Mouse (Mus musculus) MEL (cell line): ENCODE measurements at regions not wholly inside any gene's neighbourhood (a gene's known extent, or its start where the extent isn't known, plus 50 kb on each side); places are given as distances from the start of the nearest gene placed in this dataset.

Experiments used
- DNase-seq: peaks from one replicate; pipeline ENCODE4 v3.0.0; 2011; ENCODE audit warnings: low read depth, low spot score
- H3K27ac ChIP-seq: 2 replicates; pipeline ENCODE4 v1.5.1; 2012; ENCODE audit warnings: low read depth, mild to moderate bottlenecking, control low read depth, low read length, moderate library complexity; ENCODE audit not compliant: control insufficient read depth
- H3K27me3 ChIP-seq, 2 experiments: fragments of 150-350 bp in 1 of 2; sonication (generic) in 1 of 2; 2 replicates each; pipeline ENCODE4 v1.6.1; 2012; ENCODE audit warnings: low read length in 2 of 2, mild to moderate bottlenecking in 2 of 2, improper control_type of control experiment in 1 of 2, moderate library complexity in 1 of 2; ENCODE audit not compliant: insufficient read depth in 2 of 2, control insufficient read depth in 1 of 2
- H3K36me3 ChIP-seq, 2 experiments: 2 replicates each; pipeline ENCODE4 v1.6.1; 2012 to 2014; ENCODE audit warnings: low read length in 2 of 2, improper control_type of control experiment in 1 of 2, inconsistent platforms in 1 of 2, mild to moderate bottlenecking in 1 of 2; ENCODE audit not compliant: insufficient read depth in 2 of 2, control insufficient read depth in 1 of 2
- H3K4me1 ChIP-seq, 2 experiments: fragments of 150-350 bp in 1 of 2; sonication (generic) in 1 of 2; 2 replicates each; pipeline ENCODE4 v1.6.1; 2012; ENCODE audit warnings: low read length in 2 of 2, improper control_type of control experiment in 1 of 2, mild to moderate bottlenecking in 1 of 2; ENCODE audit not compliant: insufficient read depth in 2 of 2, control insufficient read depth in 1 of 2
- H3K4me3 ChIP-seq, 2 experiments: fragments of 150-350 bp in 1 of 2; sonication (generic) in 1 of 2; 2 replicates each; pipeline ENCODE4 v1.5.1; 2012; ENCODE audit warnings: low read depth in 2 of 2, low read length in 2 of 2, mild to moderate bottlenecking in 2 of 2, moderate library complexity in 2 of 2, control low read depth in 1 of 2, improper control_type of control experiment in 1 of 2; ENCODE audit not compliant: control insufficient read depth in 1 of 2, insufficient read depth in 1 of 2
- H3K79me2 ChIP-seq: 2 replicates; pipeline ENCODE4 v1.6.1; 2012; ENCODE audit warnings: mild to moderate bottlenecking, low read length, moderate library complexity; ENCODE audit not compliant: control insufficient read depth, poor library complexity, insufficient read depth
- H3K9ac ChIP-seq: 2 replicates; pipeline ENCODE4 v1.6.1; 2012; ENCODE audit warnings: low read depth, mild to moderate bottlenecking, control low read depth, low read length, moderate library complexity; ENCODE audit not compliant: control insufficient read depth, poor library complexity, severe bottlenecking
- H3K9me3 ChIP-seq: fragments of 150-350 bp; sonication (generic); replicated peaks from 2 replicates; pipeline ENCODE4 v1.6.1; 2012; ENCODE audit warnings: mild to moderate bottlenecking, low read length, improper control_type of control experiment, moderate library complexity; ENCODE audit not compliant: insufficient read depth
- BHLHE40 ChIP-seq: IDR thresholded peaks from 2 replicates; pipeline ENCODE4 v1.6.1; 2012; ENCODE audit warnings: low read depth, mild to moderate bottlenecking, inconsistent platforms, low read length, improper control_type of control experiment, borderline replicate concordance
- CTCF ChIP-seq, 3 experiments: IDR thresholded peaks in 2 of 3; conservative IDR thresholded peaks in 1 of 3; 2 replicates each; pipeline ENCODE4 v1.5.1; 2011 to 2012; ENCODE audit warnings: low read length in 3 of 3, low read depth in 2 of 3, mild to moderate bottlenecking in 2 of 3, improper control_type of control experiment in 1 of 3, inconsistent platforms in 1 of 3, mixed read lengths in 1 of 3, moderate library complexity in 1 of 3; ENCODE audit not compliant: control insufficient read depth in 1 of 3, insufficient read depth in 1 of 3, poor library complexity in 1 of 3, severe bottlenecking in 1 of 3
- ELF1 ChIP-seq: IDR thresholded peaks from 2 replicates; pipeline ENCODE4 v1.6.1; 2014; ENCODE audit warnings: low read depth, mild to moderate bottlenecking, inconsistent platforms, low read length, improper control_type of control experiment, moderate library complexity
- EP300 ChIP-seq, 2 experiments: IDR thresholded peaks; 2 replicates each; pipeline ENCODE4 v1.6.1; 2011; ENCODE audit warnings: improper control_type of control experiment in 2 of 2, low read length in 2 of 2, low read depth in 1 of 2, mild to moderate bottlenecking in 1 of 2
- GATA1 ChIP-seq: IDR thresholded peaks from 2 replicates; pipeline ENCODE4 v1.6.1; 2011; ENCODE audit warnings: low read depth, low read length, improper control_type of control experiment
- MAFK ChIP-seq: IDR thresholded peaks from 2 replicates; pipeline ENCODE4 v1.6.1; 2011; ENCODE audit warnings: low read depth, mild to moderate bottlenecking, low read length, improper control_type of control experiment, borderline replicate concordance
- MAX ChIP-seq: IDR thresholded peaks from 2 replicates; pipeline ENCODE4 v1.6.1; 2011; ENCODE audit warnings: low read length, improper control_type of control experiment
- MAZ ChIP-seq: IDR thresholded peaks from 2 replicates; pipeline ENCODE4 v1.6.1; 2012; ENCODE audit warnings: low read depth, mild to moderate bottlenecking, inconsistent platforms, low read length, improper control_type of control experiment
- MXI1 ChIP-seq: IDR thresholded peaks from 2 replicates; pipeline ENCODE4 v1.6.1; 2011; ENCODE audit warnings: mild to moderate bottlenecking, low read depth, low read length, improper control_type of control experiment
- NRF1 ChIP-seq: IDR thresholded peaks from 2 replicates; pipeline ENCODE4 v1.6.1; 2014; ENCODE audit warnings: low read depth, mild to moderate bottlenecking, inconsistent platforms, low read length, improper control_type of control experiment, moderate library complexity; ENCODE audit not compliant: poor library complexity, insufficient read depth, severe bottlenecking
- POLR2A ChIP-seq, 2 experiments: IDR thresholded peaks; 2 replicates each; pipeline ENCODE4 v1.6.1; 2011 to 2012; ENCODE audit warnings: low read length in 2 of 2, mild to moderate bottlenecking in 2 of 2, control low read depth in 1 of 2, improper control_type of control experiment in 1 of 2, low read depth in 1 of 2, moderate library complexity in 1 of 2; ENCODE audit not compliant: control insufficient read depth in 1 of 2, insufficient read depth in 1 of 2, poor library complexity in 1 of 2
- POLR2AphosphoS5 ChIP-seq: IDR thresholded peaks from 2 replicates; pipeline ENCODE4 v1.6.1; 2012; ENCODE audit warnings: low read depth, borderline replicate concordance, mild to moderate bottlenecking, inconsistent platforms, low read length, moderate library complexity, mixed read lengths
- RAD21 ChIP-seq: IDR thresholded peaks from 2 replicates; pipeline ENCODE4 v1.6.1; 2011; ENCODE audit warnings: mild to moderate bottlenecking, low read depth, low read length, improper control_type of control experiment
- RCOR1 ChIP-seq: IDR thresholded peaks from 2 replicates; pipeline ENCODE4 v1.6.1; 2012; ENCODE audit warnings: low read depth, mild to moderate bottlenecking, inconsistent platforms, low read length, improper control_type of control experiment
- SIN3A ChIP-seq: IDR thresholded peaks from 2 replicates; pipeline ENCODE4 v1.6.1; 2012; ENCODE audit warnings: low read length, improper control_type of control experiment, inconsistent platforms
- TBP ChIP-seq: IDR thresholded peaks from 2 replicates; pipeline ENCODE4 v1.8.0; 2011; ENCODE audit warnings: low read depth, low read length, improper control_type of control experiment
- TCF12 ChIP-seq: IDR thresholded peaks from 2 replicates; pipeline ENCODE4 v1.6.1; 2014; ENCODE audit warnings: low read depth, mild to moderate bottlenecking, inconsistent platforms, low read length, improper control_type of control experiment, moderate library complexity
- USF1 ChIP-seq: IDR thresholded peaks from 2 replicates; pipeline ENCODE4 v1.6.1; 2014; ENCODE audit warnings: low read depth, mild to moderate bottlenecking, inconsistent platforms, low read length, improper control_type of control experiment, moderate library complexity
- USF2 ChIP-seq, 2 experiments: IDR thresholded peaks; 2 replicates each; pipeline ENCODE4 v1.6.1; 2011 to 2012; ENCODE audit warnings: improper control_type of control experiment in 2 of 2, low read length in 2 of 2, borderline replicate concordance in 1 of 2, inconsistent platforms in 1 of 2, low read depth in 1 of 2, mild to moderate bottlenecking in 1 of 2; ENCODE audit not compliant: insufficient read depth in 1 of 2
- ZC3H11A ChIP-seq: IDR thresholded peaks from 2 replicates; pipeline ENCODE4 v1.6.1; 2012; ENCODE audit warnings: low read depth, mild to moderate bottlenecking, inconsistent platforms, low read length, improper control_type of control experiment
- ZKSCAN1 ChIP-seq: IDR thresholded peaks from 2 replicates; pipeline ENCODE4 v1.6.1; 2012; ENCODE audit warnings: low read depth, mild to moderate bottlenecking, inconsistent platforms, low read length, improper control_type of control experiment, moderate library complexity
- ZMIZ1 ChIP-seq: IDR thresholded peaks from 2 replicates; pipeline ENCODE4 v1.6.1; 2012; ENCODE audit warnings: low read depth, mild to moderate bottlenecking, inconsistent platforms, low read length, improper control_type of control experiment, moderate library complexity
- ZNF384 ChIP-seq: IDR thresholded peaks from 2 replicates; pipeline ENCODE4 v1.6.1; 2012; ENCODE audit warnings: low read depth, mild to moderate bottlenecking, inconsistent platforms, low read length, improper control_type of control experiment

DNA sequence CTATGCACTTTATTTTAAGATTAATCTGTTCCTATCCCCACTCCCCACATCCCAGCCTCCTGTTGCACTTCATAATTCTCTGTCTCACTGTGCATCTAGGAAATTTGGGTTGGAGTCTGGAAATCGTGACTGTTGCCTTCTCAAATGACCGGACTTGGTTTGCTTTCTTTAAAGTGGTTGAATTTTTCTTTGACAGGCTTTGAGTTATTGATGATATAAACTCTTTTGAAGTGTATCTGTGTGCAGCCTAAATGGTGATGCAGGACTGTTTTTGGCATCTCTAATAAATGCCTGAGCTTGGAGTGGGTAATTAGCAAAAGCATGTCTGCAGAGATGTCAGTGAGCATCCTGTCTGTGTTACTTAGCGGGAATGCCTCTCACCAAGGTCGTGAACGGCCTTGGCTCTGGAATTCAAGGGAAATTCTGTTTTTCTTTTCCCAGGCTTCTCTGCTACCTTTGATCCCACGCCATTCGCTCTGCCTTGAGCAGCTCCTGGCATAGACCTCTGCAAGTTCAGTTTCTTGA lies 292.8 kb upstream of the Igfbp3 start:
- Histone ChIP-seq H3K36me3 (no peaks in the 10 kb centered on the region), H3K27ac (no peak overlapping the region), H3K79me2 (no peaks in the 10 kb centered on the region), H3K9me3 (no peaks in the 10 kb centered on the region), H3K27me3 (no peaks in the 10 kb centered on the region), H3K4me3 (no peak overlapping the region), H3K9ac (no peak overlapping the region), H3K4me1 (no peaks in the 10 kb centered on the region)
- TF ChIP-seq TBP (no peak), RAD21 (no peak)
- no peak for DNase-seq

GRCm38 (mm10) chr11:7504651-7505321 lies 291.1 kb upstream of the Igfbp3 start:
- no peaks in the 10 kb centered on the region for H3K79me2 ChIP-seq
- no peak overlapping the region for H3K4me3 ChIP-seq
- H3K9ac ChIP-seq, result no peak overlapping the region
- no peaks in the 10 kb centered on the region for H3K9me3 ChIP-seq
- H3K27ac ChIP-seq, result no peak overlapping the region
- no peak for DNase-seq
- H3K27me3 ChIP-seq, result no peaks in the 10 kb centered on the region
- H3K36me3 ChIP-seq, result no peaks in the 10 kb centered on the region
- no peak for TF ChIP-seq TBP
- no peak for TF ChIP-seq RCOR1
- TF ChIP-seq TCF12, result no peak
- TF ChIP-seq CTCF (IDR thresholded peaks at IDR 0.05 in 2 of 3, conservative IDR thresholded peaks at IDR 0.05 in 1 of 3; ENCODE audit: control insufficient read depth in 1 of 3, insufficient read depth in 1 of 3, low read depth in 2 of 3, low read length in 3 of 3, poor library complexity in 1 of 3, severe bottlenecking in 1 of 3), result no peak
- TF ChIP-seq MAX, result no peak
- TF ChIP-seq, all 39 proteins: peak for 0
- no peaks in the 10 kb centered on the region for H3K4me1 ChIP-seq

DNA sequence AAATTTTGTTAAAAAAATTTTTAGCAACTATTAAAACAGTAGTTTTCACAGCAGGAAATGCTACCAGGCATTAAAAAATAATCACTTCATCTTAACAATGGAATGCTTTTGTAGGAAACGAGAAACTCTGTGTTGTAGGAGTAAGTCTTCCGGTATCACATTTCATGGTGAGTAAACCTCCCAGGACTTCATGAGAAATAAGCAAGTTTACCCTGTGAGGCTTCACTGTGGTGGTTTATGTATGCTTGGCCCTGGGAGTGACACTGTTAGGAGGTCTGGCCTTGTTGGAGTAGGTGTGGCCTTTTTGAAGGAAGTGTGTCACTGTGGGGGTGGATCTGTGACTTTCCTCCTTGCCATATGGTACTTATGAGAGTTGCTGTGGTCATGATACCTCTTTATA lies 289.0 kb upstream of the Igfbp3 start:
- Histone ChIP-seq H3K9ac (no peak overlapping the region), H3K36me3 (no peaks in the 10 kb centered on the region), H3K27ac (no peak overlapping the region), H3K79me2 (no peaks in the 10 kb centered on the region), H3K9me3 (no peaks in the 10 kb centered on the region), H3K4me3 (no peak overlapping the region), H3K4me1 (no peaks in the 10 kb centered on the region), H3K27me3 (no peaks in the 10 kb centered on the region)
- DNase-seq, result no peak
- TF ChIP-seq SIN3A (no peak), ELF1 (no peak), MAFK (no peak), EP300 (IDR thresholded peaks at IDR 0.05; ENCODE audit: low read depth in 1 of 2, low read length in 2 of 2) (no peak), BHLHE40 (no peak), ZNF384 (no peak), MXI1 (no peak), ZC3H11A (no peak), USF2 (IDR thresholded peaks at IDR 0.05; ENCODE audit: borderline replicate concordance in 1 of 2, insufficient read depth in 1 of 2, low read depth in 1 of 2, low read length in 2 of 2) (no peak), CTCF (IDR thresholded peaks at IDR 0.05 in 2 of 3, conservative IDR thresholded peaks at IDR 0.05 in 1 of 3; ENCODE audit: control insufficient read depth in 1 of 3, insufficient read depth in 1 of 3, low read depth in 2 of 3, low read length in 3 of 3, poor library complexity in 1 of 3, severe bottlenecking in 1 of 3) (no peak), MAZ (no peak), ZKSCAN1 (no peak), NRF1 (no peak), POLR2AphosphoS5 (no peak), GATA1 (no peak), TBP (no peak), ZMIZ1 (no peak), POLR2A (IDR thresholded peaks at IDR 0.05; ENCODE audit: control insufficient read depth in 1 of 2, insufficient read depth in 1 of 2, low read depth in 1 of 2, low read length in 2 of 2, poor library complexity in 1 of 2) (no peak), USF1 (no peak)
